Mouse (Mus musculus) left cerebral cortex, postnatal 25 days (tissue): ENCODE results near the gene Adarb1. TPM values are rescaled to one million over a fixed set of nuclear protein-coding genes. Genes with fewer than 3 reads are reported as not detected.

Experiments
- DNase-seq, 2 experiments: peaks; one replicate each; pipeline ENCODE4 v3.0.0; 2022; ENCODE audit warnings: low spot score in 2 of 2, mixed read lengths in 1 of 2
- intact Hi-C: fragments of 180-260 bp; cut with DNase I; formaldehyde crosslinking; loops from one replicate; pipeline ENCODE4 v1.15.1; 2025
- total RNA-seq, 2 experiments: library from RNA; stranded (reverse); gene quantifications; 2 replicates each; pipeline ENCODE4 v1.2.3; 2021

Gene Adarb1
- total RNA-seq, 2 experiments from 2014 or later = 123 to 147 TPM

GRCm38 (mm10) chr10:77439026-77439425 lies 21.0 kb upstream of the Adarb1 start:
- no peak for DNase-seq
- intact Hi-C loops = no loop called here

DNA sequence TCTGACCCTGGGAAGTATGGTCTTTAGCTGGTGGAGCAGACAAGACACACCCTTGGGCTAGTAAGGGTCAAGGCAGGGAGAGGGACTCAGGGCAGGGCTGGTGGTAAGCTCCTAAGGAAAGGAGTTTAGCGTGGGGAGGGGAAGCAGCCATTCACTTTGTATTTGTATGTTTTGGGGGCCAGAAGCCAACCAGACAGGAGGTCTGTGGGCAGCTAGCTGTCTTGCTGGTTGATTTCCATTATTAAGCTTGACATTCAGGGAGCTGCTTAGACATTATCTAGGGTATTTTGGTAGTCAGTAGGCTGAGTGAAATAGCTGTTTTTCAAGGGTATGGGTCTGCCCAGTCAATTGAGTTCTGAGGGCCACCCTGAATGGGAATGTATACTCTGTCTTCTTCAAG lies 20.0 kb upstream of the Adarb1 start:
- intact Hi-C loops = loop anchor here (1.0 kb wide), 1 partner anchor 30 kb away; no protein-coding TSS in a partner anchor

DNA sequence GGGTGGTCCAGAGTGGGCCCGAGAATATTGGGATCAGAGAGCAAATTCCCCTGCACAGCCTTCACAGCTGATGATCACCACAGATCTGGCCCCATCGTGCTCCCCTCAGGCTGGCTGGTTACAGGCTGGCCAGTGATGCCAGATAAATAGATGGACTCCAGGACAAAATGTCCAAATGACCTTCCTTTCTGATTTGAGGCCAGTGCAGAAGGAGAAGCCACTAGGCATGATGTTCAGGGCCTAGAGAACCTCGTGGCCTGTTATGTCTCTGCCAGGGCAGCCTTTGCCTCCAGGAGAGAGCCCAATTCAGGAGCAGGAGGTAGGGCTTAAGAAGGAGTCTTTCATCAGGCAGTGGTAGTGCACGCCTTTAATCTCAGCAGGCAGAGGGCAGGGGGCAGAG lies 17.3 kb upstream of the Adarb1 start:
- intact Hi-C loops = no loop called here
- DNase-seq = no peak

More for the DNA sequence above, 20.0 kb upstream of the Adarb1 start:
- DNase-seq = no peak

DNA sequence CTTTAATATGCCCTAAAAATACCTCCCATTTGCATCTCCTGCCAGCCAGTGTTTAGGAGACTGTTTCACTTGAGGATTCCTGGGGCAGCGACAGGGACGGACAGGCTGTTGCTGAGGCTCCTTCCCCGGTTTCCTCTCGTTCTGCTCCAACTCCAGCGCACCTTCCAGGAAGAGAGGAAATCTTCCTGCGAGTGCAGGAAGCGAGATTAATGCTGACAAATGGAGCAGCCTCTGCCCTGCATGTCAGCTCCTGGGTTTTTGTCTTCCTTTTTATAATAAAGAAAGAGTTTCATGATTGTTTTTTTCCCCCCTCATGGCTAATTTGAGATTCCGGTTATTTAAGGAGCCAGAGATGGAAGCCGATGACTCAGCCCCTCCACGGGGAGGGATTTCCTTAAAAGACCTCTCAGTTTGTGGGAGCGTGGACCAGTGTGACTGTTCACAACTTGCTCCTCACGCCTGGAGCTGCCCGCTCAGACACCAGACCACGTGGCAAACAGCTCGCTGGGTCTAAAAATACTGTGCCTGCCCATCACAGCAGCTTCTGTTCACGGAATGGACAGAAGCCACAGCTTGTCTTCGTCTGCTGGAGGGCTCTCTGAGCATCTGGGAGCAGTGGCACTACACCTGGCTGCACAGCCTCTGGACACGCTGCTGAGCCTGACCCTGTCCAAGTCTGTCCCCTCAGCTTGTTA lies 16.5 kb upstream of the Adarb1 start:
- intact Hi-C loops = loop anchor here (5.0 kb wide), 1 partner anchor 117 kb away; no protein-coding TSS in a partner anchor
- DNase-seq = peak; percentile 73 to 97

DNA sequence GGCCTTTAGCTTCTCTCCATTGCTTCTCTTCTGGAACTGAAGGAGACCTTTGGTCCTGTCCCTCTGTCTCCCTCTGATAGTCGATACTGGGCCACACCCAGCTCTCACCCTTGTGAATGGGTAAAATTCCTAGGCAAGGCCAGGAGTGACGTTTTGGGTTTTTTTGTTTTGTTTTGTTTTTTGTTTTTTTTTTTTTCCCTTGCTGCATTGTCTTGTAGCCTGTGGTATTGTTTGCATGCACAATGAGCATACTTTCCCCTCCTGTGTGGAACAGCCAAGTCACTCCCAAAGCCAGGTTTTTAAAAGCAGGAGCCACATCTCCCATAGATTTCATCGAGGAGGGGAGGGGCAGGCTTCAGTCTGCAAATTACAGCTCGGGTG lies 16.0 kb upstream of the Adarb1 start:
- intact Hi-C loops = loop anchor here (5.0 kb wide), 1 partner anchor 117 kb away; no protein-coding TSS in a partner anchor
- peak in 1 of 2 experiments; percentile 35 for DNase-seq

GRCm38 (mm10) chr10:77430771-77431170 lies 12.7 kb upstream of the Adarb1 start:
- no peak for DNase-seq
- intact Hi-C loops = loop anchor here (5.0 kb wide), 1 partner anchor 113 kb away; no protein-coding TSS in a partner anchor

- intact Hi-C loops = loop anchor here (5.0 kb wide), 1 partner anchor 113 kb away; no protein-coding TSS in a partner anchor
- DNase-seq = no peak
Observed at GRCm38 (mm10) chr10:77429921-77430320, 11.9 kb upstream of the Adarb1 start.

- intact Hi-C loops = no loop called here
- DNase-seq = peak in 1 of 2 experiments; percentile 28
Observed at GRCm38 (mm10) chr10:77427610-77428009, 9.5 kb upstream of the Adarb1 start.

DNA sequence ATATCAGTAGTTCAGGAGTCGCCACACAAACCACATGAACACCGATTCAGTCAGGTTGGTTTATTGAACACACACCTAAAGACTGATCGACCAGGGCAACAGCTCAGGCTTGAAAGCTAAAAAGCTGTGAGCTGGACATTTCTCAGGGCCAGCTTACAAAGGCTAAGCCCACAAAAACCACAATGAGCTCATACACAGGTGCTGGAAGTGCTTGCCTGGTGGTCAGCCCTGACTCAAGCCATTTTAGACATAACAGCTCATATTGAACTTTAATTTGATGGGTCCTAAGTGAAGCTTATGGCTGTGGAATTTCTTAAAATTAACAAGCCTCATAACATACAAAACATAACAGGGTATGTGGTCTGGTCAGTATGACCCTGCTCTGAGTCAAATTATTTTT lies 2.1 kb upstream of the Adarb1 start:
- DNase-seq = no peak
- intact Hi-C loops = no loop called here

DNA sequence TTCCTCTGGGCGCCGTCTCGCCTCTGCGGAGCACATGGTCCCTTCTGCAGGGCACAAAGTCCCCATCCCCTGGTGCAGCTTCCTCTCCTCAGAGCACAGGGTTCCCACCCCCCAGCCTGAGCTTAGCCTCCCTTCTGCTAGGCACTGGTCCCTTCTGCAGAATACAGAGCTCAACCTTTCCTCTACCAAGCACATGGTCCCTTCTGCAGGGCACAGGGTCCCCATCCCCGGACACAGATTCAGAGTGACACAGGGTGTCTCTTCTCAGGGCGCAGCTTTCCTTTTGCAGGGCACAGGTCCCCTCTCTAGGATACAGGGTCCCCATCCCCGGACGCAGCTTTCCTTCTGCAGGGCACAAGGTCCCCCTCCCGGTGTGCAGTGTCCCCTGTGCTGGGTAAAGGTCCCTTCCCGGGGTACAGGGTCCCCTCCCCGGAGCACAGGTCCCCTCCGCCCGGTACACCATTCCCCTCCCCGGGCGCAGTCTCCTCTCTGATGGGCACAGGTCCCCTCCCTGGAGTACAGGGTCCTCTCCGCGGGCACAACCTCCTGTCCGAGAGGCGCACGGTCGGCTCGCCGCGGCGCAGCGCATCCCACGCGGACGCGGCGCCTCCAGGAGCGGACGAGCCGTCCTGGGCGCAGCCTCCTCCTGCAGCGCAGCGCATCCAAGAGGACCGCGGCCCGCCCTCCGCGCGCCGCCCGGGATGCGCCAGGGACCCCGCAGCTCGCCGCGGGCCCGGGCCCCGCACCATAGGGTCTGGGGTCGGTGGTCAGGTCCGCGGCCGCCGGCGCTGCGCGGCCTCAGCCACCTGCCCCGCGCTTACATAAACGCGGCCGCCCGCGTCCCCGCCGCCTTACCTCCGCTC lies 599 bp downstream of the Adarb1 start:
- DNase-seq = peak; percentile 24 to 51
- intact Hi-C loops = loop anchor here (2.0 to 10.0 kb wide), 5 partner anchors 47 to 167 kb away; partner anchors contain the start of gene Pttg1ip

DNA sequence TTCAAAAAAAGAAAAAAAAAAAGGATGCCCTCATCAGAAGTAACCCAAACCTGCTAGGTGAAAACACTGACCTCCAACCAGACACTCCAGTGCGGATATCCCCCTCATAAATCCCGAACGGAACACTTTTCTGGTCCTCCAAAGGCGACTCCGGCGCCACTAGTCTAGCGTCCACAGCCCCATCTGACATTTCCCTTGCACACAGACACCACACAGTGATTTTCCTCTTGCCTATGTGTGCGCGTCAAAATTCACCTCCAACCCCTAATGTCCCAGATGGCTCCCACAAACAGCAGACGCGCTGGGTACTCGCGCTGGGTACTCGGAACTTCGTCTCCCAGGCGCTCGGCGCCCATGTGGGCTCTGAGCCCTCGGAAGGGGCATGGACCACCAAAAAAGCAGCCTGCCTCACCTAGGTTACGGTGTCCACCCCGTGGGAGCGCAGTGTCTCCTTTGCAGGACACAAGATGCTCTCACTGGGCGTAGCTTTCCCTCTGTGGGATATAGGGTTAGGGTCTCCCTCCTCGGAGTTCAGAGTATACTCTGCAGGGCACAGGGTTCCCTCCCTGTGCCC lies 1.3 kb downstream of the Adarb1 start:
- no peak for DNase-seq
- intact Hi-C loops = loop anchor here (2.0 to 10.0 kb wide), 5 partner anchors 46 to 168 kb away; partner anchors contain the start of gene Pttg1ip

DNA sequence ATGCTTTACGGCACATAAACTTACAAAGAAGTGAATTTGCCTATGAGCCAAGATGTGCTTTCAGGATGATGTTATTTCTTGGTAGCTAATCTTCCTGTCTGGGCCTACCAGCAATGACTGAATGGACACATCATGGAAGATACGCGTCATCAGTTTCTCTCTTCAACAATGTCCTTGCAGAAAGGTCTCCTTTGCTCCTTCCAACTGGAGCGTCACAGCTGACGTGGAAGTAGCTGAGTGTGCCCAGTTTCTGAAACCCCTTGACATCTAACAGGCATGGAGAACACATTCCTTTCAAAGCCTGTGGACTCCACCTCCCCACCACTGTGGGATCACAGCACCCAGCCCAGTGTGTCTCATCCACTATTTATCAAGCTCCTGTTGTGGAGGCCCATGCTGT lies 2.2 kb downstream of the Adarb1 start:
- DNase-seq = no peak
- intact Hi-C loops = loop anchor here (2.0 to 10.0 kb wide), 5 partner anchors 45 to 169 kb away; partner anchors contain the start of gene Pttg1ip

GRCm38 (mm10) chr10:77413791-77414190 lies 4.3 kb downstream of the Adarb1 start:
- intact Hi-C loops = loop anchor here (10.0 kb wide), 1 partner anchor 171 kb away; the partner anchor contains the start of gene Pttg1ip

GRCm38 (mm10) chr10:77409154-77409553 lies 8.9 kb downstream of the Adarb1 start:
- no peak for DNase-seq
- intact Hi-C loops = no loop called here

More at GRCm38 (mm10) chr10:77413791-77414190, 4.3 kb downstream of the Adarb1 start:
- no peak for DNase-seq

GRCm38 (mm10) chr10:77408241-77408640 lies 9.8 kb downstream of the Adarb1 start:
- DNase-seq = no peak
- intact Hi-C loops = no loop called here

- intact Hi-C loops = no loop called here
- peak in 1 of 2 experiments; percentile 54 for DNase-seq
Observed at GRCm38 (mm10) chr10:77406486-77406885, 11.6 kb downstream of the Adarb1 start.

- no peak for DNase-seq
Observed at GRCm38 (mm10) chr10:77402463-77402862, 15.6 kb downstream of the Adarb1 start.

DNA sequence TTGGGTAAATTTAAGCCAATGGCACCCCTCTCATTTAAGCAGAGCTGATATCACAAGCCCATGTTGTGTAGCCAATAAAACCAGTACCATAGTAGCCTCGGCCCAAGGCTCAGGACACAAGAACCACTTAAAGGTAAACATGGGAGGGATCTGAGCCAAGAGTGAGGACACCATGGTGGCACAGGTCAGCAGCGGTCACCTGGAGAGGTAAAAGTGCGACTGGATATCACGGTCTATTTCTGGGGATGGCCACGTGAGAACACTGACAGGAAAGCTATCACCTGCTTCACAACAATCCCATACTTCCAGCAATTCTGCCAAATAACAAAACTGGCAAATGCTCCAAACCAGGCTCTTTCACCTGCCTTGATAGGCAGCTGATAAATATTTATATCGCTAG lies 17.0 kb downstream of the Adarb1 start:
- intact Hi-C loops = no loop called here
- DNase-seq = no peak

More at GRCm38 (mm10) chr10:77402463-77402862, 15.6 kb downstream of the Adarb1 start:
- intact Hi-C loops = no loop called here

- intact Hi-C loops = no loop called here
- DNase-seq = no peak
Observed at GRCm38 (mm10) chr10:77399938-77400337, 18.1 kb downstream of the Adarb1 start.

GRCm38 (mm10) chr10:77398082-77398481 lies 20.0 kb downstream of the Adarb1 start:
- DNase-seq = no peak
- intact Hi-C loops = no loop called here
